Mouse (Mus musculus): ENCODE measurements around the gene Ube4a.
"Not testable (repeated sequence)": the region's sequence is repeated elsewhere in the genome, so short reads cannot be mapped to it uniquely, and the experiment has no call there.

Gene Ube4a

DNA sequence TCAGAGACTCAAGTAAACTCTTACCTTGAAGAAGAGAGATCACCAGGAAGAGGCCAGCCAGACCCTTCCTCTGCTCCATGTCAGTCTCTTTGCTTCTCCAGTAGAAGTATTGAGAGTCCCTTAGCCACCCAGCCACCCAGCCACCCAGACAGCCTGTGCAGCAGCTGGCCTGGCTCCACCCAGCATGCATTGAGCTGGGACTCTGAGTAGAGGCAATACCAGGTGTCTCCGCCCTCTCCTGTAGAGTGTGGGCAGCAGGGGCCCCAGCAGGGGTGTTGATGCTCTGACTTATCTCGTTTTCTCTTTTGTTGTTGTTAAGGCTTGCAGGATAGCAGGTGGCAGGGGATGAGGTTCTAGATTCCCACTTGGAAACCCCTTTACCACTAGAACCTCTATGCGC, 14.8 kb upstream of the Ube4a start, which contains the start of gene Cd3g:
Cd3g (minus strand) TSS at position 190 of the 400 bp plus-strand sequence.
- DNase-seq = no peak

- DNase-seq = no peak
Measured at GRCm38 (mm10) chr9:44979806-44980205, 14.4 kb upstream of the Ube4a start.

DNA sequence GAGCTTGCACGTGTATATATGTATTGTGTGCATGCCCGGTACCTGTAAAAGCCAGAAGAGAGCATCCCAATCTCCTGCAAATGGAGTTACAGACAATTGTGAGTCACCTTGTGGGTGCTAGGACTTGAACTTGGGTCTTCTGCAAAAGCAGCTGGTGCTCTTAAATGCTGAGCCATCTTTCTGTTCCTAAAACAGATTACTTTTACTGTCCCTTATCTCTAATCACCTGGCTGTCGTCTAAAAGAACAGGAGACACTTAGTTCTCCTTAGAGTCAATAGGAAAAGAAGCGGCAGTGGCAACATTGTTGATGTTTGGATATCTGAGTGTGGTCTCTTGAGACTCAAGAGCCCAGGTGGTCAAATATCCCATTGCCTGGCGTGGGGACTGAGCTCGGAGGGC, 12.4 kb upstream of the Ube4a start:
- DNase-seq = no peak

DNA sequence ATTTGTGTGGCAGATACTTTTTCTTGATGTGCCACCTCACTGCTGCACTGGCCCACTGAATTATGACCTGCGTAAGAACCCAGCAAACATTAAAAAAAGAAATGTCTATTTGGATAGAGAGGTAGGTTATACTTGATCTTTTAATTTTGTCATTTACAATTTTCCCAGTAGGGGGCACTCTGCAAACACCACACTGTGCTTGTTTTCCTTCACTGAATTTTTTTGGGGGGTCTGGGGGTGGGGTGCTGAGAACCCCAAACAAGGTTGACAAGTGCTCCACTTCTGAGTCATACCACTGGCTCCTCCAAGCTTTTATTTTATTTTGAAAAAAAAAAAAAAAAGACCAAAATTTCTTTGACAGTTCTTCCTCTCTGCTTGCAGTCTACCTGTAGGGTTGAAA, 4.0 kb upstream of the Ube4a start:
- peak in 1 of 2 experiments; percentile 17 for DNase-seq

- not testable (repeated sequence) for DNase-seq
Measured at GRCm38 (mm10) chr9:44967763-44968162, 2.4 kb upstream of the Ube4a start.

DNA sequence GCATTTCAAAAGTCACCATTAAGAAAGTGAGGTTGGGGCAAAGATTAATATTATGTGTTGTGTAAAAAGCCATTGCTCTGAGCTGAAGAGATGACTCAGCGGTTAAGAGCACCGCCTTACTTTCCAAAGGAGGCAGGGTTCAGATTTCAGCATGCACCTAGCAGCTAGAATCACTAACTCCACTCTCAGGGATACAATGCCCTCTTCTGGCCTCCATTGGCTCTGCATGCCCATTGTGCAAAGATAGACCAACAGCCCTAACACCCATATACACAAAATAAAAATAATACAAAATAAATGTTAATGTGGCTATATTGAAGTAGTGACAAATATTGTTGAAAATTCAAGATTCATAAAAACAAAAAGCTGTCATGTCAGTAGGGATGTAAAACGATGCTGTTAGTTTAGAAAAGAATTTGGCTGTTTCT, 1.4 kb upstream of the Ube4a start:
- peak; percentile 84 to 88 for DNase-seq

DNA sequence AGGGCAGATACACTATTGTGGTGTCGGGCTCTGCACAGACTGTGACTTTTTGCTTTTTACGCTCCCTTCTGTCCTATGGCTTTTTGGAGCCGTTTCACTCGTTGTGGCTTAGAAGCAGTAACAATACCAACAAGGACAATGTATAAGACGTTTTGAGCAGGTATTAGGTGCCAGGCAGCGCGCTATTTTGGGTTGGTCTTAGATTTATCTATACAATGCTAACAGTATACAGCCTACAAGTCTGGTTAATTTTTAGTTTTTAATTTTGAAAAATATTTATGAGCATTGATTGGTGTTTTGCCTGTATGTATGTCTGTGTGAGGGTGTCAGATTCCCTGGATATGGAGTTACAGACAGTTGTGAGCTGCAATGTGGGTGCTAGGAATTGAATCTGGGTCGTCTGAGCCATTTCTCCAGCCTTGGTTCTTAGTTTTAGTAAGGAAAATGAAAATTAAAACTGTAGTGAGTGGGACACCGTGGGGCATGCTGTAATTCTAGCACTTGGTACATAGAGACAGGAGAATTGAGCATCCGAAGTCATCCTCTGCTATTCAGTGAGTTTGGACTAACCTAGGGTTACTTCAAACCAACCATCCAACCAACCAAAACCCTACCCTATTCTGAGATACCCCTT, 550 bp upstream of the Ube4a start:
- no peak for DNase-seq

- no peak for DNase-seq
Measured at GRCm38 (mm10) chr9:44954432-44954831, 11.0 kb downstream of the Ube4a start.

- no peak for DNase-seq
Measured at GRCm38 (mm10) chr9:44947836-44948235, 17.6 kb downstream of the Ube4a start.

DNA sequence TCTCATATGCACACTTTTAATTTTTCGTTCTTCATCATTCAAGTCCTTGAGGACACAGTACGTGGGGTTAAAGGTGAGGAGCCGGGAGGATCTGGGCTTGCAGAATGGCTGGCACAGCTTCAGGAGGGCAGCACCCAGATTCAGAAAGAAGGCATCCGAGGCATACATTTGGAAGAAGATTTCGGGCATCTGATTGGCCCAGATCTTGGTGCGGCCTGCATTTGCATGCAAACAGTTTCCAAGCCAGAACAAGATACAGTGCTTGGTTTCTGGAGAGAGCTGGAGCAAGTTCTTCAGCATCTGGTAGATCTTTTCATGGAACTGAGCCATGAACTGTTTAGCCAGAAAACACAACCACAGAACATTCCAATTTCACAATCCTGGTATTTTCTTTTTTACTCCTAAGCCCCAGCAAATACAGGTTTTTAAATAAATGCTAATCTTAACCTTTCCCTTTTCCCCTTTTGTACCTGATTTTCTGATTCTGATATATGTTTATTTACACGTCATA, 19.2 kb downstream of the Ube4a start:
- DNase-seq = no peak

DNA sequence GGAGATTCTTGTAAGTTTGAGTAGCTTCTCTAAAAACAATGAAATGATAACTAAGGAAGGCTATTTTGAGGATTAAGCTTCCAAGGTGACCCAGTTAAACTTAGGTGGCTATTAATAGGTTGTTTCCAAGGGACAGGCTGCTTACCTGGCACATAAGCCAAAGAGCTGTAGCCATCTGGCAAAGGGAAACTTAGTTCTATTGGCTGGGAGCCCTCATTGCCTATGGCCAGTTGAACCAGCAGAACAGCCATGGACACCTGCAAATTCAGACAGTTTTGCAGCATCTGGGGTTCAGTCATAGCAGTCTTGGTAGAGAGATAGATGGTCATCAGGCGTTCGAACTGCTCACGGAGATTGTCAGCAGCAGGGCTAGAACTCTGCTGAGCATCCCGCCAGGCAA, 23.0 kb downstream of the Ube4a start:
- DNase-seq = peak; percentile 54 to 69

DNA sequence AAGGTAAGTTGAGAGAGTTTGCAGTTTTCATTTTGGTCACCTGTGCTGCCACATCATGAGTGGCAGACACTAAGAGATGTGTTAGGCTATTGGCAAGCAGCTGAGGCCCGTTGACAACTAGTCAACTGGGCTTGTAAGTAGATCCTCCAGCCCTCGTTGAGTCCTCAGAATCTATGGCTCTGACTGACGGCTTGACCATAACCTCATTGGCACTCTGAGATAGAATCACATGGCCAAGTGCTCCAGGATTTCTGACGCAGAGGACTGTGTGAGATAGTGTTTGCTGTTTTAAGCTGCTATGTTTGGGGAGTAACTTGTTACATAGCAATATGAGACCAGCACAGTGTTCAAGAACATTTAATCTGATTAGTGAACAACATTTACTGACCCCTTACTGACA, 23.6 kb downstream of the Ube4a start:
- DNase-seq = no peak

- DNase-seq = no peak
Measured at GRCm38 (mm10) chr9:44921543-44921942, 43.9 kb downstream of the Ube4a start.

DNA sequence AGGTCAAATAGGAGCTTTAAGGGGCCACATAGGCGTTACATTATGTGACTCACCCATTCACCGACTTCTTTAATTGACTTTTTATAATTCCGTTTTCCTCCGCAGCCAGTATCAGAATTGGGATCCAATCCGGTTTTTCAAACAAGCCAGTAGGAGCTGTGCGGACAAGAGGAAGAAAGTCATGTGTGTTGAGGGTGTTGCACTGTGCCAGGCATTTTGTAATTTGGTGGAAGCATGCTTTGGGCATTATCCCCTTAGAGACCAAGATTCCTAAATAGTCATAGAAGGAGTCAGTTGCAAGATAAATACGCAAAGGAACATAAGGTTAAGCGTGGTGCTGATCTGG, 44.3 kb downstream of the Ube4a start:
- no peak for DNase-seq

- DNase-seq = peak; percentile 91
Measured at GRCm38 (mm10) chr9:44920374-44921122, 44.9 kb downstream of the Ube4a start, which contains the start of gene Atp5l. Gene Atp5l, minus strand, starts transcription at chr9:44920742.

DNA sequence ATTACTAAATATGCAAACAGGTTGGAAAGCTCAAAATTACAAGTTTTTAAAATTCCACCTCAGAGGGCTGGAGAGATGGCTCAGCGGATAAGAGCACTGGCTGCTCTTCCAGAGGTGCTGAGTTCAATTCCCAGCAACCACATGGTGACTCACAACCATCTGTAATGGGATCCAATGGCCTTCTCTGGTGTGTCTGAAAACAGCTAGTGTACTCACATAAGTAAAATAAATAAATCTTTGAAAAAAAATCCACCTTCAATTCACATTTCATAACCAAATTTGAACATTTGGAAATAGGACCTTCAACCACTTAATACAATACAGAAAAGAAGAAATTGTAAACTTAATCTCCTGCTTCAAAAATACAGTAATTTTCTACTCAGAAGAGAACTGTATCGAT, 45.8 kb downstream of the Ube4a start:
- DNase-seq = no peak

DNA sequence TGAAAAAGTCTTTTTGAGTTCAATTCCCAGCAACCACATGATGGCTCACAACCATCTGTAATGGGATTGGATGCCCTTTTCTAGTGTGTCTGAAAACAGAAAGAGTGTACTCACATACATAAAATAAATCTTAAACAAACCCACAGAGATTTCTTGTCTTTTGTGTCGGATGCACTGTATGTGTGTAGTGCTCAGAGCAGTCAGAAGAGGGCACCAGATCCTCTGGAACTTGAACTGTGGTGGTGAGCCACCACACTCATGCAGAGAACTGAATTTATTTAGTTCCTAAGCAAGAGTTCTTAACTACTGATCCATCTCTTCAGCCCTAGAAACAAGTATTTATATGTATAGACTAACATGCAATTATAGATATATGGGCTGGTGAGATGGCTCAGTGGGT, 49.2 kb downstream of the Ube4a start:
- peak; percentile 52 to 64 for DNase-seq

DNA sequence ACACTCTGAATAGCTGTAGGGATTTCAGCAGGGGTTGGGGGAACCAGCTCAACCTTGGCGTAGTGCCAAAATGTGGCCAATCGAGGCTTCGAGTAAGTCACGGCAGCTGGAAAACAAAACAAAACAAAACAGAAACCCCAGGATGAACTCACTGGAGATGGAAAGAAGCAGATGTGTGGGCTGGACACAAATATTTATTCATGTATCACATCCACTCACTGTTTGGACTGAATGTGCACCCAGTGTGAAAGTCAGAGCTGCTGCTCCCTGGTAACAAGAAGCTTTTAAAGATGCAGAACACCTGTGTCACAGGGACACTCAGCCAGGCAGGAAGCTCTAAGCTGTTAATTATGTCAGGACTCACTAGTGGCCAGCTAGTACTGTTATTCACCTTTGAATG, 50.7 kb downstream of the Ube4a start:
- no peak for DNase-seq

GRCm38 (mm10) chr9:44911365-44911764, 54.0 kb downstream of the Ube4a start:
- no peak for DNase-seq

- no peak for DNase-seq
Measured at GRCm38 (mm10) chr9:44905620-44906019, 59.8 kb downstream of the Ube4a start.

- DNase-seq = peak; percentile 68 to 69
Measured at GRCm38 (mm10) chr9:44904964-44905363, 60.4 kb downstream of the Ube4a start.

DNA sequence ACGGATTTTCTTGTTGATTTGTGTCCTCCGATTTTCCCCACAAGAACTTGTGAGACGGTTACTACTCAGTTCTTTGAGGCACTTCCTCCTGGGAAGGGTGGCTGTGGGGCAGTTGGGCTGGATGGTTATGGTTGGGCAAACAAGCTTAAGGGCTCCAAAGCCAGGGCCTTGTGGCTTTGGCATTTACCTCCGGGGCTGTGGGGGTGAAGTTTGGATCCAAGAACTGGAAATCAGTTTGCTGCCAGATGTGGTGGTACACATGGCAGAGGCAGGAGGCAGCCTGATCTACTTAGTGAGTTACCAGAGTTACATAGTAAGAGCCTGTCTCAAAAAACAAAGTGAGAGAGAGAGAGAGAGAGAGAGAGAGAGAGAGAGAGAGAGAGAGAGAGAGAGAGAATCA, 61.5 kb downstream of the Ube4a start:
- no peak for DNase-seq

GRCm38 (mm10) chr9:44900402-44900801, 65.0 kb downstream of the Ube4a start:
- DNase-seq = peak in 1 of 2 experiments; percentile 16

- no peak for DNase-seq
Measured at GRCm38 (mm10) chr9:44899716-44900115, 65.7 kb downstream of the Ube4a start.
